Mouse (Mus musculus): ENCODE results near the gene Cdh13.

Gene Cdh13

DNA sequence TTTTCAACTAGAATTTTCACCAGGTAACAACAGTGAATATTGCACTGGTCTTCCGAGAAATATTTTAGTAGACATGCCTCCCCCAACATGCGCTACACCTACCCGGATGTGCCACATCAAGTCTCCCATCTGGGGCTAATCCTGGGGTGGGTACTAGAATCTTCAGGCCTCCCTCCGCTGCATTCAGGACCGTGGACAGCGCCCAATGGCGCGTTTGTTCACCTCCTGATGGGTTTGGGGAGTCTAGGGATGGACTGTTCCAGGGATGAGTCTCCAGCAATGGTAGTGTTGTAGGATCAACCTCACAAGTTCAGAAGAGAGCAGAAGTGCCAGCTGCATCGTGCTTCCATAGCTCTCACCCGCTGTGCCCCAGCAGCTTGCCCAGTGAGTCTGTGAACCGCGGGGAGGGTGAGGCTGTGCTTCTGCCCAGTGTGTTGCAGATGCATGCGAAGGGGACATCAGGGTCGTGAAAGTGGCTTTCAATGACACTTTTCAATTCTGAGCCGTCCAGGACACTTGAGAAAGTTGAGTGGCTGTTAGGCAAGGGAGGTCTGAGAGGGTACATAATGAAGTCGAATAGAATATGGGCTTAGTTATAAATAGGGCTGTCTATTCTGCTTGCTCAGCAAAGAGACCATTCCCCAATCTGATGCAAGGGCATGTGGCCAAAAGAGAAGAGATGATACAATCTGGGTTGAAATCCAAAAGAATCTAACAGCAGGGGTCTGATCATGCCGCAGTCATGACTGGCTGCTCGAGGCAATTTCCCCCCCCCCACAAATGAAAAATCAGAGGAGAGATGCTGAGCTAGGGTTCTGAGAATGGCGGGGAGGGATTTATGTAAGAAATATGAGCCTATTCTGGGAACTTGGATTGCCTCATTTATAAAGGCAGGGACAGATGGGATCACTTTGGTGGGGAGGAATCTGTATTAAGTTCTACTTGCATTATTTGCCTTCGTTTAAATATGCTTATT, 668.5 kb downstream of the Cdh13 start:
- peak; percentile 65 for DNase-seq (ENCODE audit: low spot score)

DNA sequence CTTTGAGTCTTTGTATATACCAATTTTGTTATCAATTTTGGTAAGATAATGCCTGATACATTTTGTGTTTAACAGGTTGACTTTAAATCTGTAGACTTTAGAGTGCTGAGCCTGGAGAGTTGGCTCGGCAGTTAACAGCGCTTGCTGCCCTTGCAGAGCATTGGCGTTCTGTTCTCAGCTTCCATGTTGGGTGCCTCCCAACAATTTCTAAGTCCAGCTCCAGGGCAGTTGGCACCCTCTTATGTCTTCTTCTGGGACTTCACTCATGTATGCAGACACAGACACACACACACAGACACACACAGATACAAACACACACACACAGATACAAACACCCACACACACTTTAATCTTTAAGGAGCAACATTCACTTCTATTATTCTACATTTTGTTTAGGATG, 672.6 kb downstream of the Cdh13 start:
- no peak for DNase-seq (ENCODE audit: low spot score)

DNA sequence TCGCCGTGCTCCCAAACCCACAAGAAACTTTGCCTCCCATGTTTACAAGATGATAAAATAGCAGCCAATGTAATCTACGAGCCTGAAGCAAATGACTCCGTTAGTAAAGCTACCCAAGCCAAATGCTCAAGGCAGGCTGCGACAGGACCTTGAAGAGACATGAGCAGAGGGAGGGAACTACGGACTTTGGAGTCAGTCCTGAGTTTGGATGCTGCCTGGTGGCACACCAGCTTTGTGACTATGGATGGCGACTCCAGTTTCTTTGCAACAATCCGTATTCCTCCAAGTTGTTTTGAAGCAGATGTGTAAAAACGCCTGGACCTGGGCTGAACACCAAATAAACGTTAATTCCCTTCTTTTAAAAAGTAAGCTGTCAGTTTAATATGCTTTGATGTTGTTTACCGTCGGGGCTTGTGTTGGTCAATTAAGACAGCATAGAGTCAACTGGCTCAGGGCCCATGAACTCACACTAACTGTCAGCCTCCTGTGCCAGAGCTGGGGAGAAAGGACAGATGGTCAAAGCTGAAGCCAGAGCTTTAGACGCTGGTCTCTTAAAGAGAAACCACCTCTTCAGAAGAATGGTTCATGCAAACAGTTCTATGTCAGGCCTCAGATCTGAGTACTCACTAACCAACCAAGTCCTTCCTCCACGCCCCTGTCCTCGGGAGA, 678.5 kb downstream of the Cdh13 start:
- DNase-seq (ENCODE audit: low spot score): no peak

DNA sequence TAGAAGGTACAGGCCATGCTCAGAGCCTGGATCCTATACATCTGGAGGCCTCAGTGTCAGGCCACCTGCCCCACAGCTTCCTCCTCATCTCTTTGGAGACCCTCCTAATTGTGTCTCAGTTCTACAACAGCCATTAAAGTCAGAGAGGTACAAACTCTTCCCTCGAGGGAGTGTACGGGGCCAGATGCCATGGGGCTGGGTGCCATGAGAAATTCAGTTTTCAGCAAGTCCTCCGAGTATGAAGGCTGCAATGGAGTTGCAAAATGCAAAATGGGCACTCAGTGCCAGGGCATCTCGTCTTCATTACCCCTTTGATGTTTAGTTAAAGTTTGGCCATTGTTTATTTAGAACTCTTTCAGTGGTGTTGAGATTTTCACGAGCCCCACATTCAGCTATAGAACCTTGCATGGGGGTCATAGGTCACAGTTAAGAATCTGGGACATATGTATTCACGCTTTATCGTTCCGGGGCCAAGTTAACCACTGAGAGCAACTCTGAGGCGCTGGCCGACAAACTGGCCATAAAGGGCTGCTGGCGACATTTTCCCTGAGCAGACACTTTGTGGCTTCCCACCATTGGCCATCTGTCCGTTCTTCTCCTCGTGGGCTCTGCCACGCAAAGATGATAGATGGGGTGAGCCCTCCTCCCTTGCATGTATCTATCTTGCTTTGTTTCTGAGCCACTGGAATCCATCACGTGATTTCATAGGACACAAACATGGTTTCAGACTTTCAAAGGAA, 681.7 kb downstream of the Cdh13 start:
- DNase-seq (ENCODE audit: low spot score): no peak

DNA sequence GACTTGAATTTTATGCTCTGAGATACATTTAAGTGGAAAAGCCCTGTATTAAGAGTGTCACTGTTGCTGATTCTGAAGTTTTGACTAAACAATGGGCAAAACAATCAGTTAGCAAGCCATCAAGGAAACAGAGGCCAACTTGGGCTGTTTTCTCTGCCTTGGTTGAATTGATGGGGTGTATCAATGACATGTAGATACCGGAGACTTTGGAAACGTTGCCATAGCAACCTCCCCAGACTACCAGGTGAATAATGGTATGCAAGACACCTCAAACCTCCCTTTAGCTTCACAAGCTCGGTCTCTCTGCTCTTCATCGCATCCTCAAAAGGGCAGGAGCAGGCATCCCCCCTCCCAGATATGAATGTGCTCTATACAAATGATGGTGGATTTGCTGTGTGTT, 685.4 kb downstream of the Cdh13 start:
- DNase-seq (ENCODE audit: low spot score): no peak

DNA sequence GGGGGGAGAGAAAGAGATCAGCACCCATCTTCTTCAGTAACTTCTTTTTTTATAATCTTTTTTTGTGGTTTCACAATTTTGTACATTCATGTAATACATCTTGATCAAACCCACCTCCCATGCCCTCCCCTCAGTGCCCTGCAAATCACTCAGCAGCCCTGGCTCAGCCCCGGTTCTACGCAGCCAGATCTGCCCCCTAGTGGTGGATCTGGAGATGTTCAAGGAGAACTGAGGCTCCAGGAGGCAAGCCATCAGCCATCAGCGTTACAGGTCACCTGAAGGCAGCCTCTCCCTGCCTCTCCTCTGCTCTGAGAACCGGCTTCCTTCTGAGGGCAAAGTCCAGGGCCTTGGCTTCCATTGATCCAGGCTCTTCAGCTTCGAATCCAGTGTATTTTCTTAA, 696.3 kb downstream of the Cdh13 start:
- peak; percentile 52 for DNase-seq (ENCODE audit: low spot score)

DNA sequence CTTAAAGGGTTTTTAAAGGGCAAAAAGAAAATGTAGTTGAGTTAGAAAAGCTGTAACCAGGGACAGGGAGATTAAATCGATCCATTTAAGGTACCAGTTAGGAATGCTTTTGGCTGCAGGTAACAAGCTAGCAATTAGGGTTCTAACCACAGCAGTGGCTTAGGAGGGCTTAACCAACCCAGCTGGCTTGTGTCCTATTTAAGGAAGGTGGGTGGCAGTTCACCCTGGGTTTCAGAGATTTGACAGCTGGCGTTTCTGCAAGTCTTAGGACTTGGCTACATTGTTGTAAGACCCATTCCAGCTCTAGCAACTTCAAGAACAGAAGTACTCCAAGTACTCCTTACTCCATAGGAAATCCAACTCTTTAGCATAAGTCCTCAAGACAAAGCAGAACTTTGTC, 700.2 kb downstream of the Cdh13 start:
- no peak for DNase-seq (ENCODE audit: low spot score)

DNA sequence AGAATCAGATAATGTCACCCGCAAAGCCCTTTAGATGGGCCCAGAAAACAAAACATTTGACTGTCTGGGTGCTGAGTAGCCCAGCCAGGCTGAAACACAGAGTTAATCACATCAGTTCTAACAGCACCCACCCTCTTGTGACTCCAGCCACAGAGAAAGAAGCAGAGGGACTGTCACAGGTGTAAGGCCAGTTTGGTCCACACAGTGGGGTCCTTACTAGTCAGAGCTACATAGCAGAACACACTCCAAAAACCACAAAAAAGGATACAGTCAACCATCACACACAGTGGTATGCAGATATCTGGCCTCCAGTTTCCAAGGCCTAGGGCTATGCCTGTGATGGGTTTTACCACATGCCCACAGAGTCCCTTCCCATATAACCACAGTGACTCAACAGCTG, 703.3 kb downstream of the Cdh13 start:
- DNase-seq (ENCODE audit: low spot score): no peak

DNA sequence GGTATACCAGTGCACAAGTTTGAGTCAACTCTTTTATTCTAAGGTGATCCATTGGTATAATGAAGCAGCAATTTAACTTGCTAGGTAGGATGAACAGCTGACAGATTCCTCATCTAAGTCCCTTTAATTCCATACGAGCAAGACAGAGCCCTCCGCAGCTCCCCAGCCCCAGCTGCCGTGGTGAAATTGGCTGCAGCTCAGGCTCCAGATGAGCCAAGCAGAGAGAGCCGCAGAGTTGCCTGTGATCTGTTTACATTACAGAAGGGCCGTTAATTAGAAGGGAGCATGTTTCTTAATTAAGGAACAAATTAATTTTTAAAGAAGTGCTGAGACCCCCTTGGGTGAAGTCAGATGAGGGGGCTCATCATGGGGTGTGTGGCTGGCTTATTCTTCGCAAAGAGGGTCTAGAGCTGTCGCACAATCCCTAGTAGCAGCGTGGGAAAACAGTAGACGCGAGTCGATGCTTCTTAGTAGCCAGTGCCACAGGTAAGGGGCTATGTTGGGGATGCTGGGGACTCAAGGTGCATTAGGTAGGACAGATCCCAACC, 712.2 kb downstream of the Cdh13 start:
- no peak for DNase-seq (ENCODE audit: low spot score)

DNA sequence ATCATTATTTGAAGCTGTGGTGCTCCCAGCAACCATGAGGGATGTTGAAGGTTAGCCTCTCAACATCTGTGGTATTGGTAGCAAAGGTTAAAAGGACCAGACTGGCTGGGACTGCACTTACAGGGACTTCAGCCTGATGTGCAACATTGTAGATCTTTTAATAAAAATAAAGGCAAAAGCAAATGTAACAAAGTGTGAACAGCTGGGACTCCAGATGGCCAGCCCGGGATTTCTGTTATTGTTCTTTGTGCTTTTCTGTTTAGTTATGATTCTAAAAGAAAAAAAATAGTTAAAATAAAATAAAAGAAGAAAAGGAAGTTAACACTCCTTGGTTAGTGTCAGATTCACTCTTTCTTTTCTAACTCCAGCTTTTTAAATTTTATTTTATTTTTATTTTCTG, 717.1 kb downstream of the Cdh13 start:
- no peak for DNase-seq (ENCODE audit: low spot score)

DNA sequence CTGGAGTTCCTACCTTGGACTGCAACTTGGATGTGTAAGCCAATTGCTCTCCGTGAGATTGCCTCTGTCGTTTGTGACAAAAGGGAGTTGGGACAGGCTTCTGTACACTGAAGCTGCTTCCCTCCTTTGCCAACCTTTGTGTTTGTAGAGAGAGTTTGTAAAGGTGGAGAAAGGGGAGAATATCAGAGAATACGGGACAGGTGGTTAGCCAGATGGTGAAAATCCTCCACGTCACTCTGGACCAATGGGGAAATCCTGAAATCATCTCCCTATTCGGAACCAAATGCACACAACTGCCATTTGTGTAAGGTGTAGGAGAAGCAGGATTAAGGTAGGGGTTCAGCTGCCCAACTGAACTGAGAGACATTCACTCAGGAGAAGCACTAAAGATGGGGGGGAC, 721.3 kb downstream of the Cdh13 start:
- DNase-seq (ENCODE audit: low spot score): no peak

DNA sequence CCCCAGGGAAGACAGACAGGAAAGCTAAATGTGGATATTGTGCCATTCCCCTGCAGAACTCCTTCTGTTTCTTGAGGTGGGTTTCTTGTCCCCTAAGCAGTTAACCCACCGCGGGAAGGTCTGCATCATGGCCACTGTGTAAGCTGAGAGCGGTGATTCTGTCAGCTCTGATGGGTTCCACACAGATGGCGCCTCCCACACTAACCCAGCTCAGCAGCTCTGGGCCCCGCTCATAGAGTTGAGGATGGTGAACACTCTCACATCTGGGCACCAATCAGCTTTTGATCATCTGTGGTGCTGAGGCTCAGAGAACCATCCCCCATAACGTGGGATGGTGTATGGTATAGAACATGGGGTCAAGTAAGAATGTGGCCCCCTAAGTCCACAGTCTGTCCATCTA, 735.1 kb downstream of the Cdh13 start:
- no peak for DNase-seq (ENCODE audit: low spot score)

DNA sequence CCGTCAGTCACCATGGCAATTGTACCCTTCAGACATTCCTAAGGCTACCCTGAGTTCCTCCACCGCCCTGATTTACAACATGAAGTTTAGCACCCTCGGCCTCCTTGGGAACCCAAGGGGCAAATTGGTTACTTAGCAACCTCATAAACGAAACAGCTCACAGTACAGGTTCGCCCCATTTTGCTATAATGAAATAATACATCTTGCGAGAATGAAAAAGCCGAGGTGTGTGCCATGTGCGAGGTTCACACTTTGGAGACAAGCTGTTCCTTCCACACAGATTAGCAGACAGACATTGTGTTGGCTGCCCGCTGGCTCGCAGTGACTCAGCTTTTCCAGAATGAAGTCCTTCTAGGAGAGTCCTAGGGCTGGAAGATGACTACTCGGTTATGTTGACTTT, 737.2 kb downstream of the Cdh13 start:
- DNase-seq (ENCODE audit: low spot score): peak; percentile 10

DNA sequence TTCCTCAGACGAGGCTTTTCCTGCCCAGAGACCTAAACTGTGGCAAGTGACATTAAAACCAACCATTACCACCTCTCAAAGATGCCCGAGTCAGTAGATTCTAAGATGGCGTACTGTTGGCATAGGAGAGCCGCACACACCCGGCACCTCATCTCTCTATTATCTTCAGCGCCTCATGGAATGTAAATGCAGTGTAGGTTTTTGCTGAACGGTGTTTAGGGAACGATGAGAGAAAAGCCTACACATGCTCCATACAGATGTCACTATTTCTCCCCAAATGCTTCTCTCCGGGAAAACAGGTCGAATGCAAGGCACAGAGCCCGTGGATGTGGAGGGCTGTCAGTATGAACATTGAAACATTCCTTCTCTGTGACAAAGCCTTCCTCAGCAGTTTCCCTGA, 737.9 kb downstream of the Cdh13 start:
- DNase-seq (ENCODE audit: low spot score): no peak

DNA sequence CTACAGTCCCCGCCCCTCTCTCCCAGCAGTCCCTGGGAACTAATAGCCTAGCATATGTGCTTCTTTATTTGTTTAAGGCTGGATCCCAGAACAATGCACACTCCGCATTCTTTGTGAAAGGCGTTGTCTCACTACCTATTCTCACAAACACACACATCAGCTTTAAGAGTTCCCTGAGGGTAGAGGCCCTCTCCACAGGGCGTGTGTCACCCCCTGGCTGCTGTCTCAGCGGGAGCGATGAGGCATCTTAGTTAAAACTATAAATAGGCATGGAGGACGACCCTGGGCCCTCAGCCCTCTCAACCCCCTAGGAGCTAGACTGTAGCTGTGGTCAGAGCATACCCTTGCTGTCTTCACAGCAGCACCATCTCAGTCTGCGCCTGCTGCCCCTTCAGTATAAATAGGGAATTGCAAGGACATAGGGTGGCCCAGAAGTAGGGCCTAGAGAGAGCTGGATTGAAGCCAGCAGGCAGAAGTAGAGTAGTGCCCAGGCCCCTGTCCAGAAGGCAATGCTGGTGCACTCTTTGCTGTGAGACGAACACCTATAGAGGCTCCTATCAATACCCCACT, 738.9 kb downstream of the Cdh13 start:
- DNase-seq (ENCODE audit: low spot score): peak; percentile 17

DNA sequence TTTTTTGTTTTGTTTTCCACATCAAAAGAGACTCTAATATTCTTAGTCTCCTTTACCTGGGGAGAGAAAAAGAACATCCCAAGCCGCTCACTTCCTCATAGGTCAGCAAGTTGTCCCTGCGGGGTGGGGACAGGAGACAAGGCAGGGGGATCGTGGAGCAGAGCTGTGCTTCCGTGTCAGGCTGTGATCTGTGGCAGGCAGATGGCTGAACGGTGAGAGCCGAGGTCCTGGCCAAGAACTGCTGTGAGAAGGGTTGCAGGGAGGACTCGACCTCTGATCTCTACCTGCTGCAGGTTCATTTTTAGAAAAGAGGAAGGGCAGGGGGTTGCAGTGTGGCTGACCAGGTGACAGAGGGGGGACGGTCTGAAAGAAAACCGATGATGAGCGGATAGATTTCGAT, 749.9 kb downstream of the Cdh13 start:
- no peak for DNase-seq (ENCODE audit: low spot score)

DNA sequence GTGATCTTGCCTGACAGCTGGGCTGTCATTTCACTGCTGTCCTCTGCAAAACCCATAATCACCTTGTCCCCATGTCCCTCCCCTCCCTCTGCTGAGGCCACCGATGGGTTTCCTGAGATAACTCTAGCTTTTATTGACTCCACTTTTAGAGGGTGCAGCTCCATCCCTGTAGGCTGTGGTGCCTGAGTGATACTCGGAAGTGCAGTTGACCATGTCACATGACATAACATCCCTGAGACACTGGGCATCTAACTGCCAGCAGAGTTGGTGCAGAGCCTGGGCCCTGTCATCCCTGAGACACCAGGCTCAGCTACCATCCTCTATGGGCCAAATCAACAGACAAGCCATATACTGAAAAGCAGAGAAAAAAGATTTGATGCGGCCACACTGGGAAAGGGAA, 750.5 kb downstream of the Cdh13 start:
- no peak for DNase-seq (ENCODE audit: low spot score)

DNA sequence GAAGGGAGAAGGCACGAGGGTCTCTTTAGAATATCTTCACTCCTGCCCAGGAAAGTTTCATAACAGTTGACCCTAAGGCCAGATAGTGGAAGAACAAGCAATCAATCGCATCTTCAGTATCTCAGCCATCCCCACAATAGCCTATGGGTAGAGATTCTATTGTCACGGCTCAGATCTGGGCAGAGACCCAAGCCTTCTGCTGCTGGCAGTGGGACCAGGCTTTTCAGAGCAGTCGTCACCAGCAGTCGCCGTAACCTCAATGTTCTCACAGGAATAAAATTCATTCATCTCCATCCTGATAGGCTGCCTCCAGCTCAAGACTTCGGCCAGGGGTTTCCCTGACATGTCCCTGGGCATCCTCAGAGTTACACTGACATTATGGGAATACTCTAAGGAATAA, 751.6 kb downstream of the Cdh13 start:
- no peak for DNase-seq (ENCODE audit: low spot score)

DNA sequence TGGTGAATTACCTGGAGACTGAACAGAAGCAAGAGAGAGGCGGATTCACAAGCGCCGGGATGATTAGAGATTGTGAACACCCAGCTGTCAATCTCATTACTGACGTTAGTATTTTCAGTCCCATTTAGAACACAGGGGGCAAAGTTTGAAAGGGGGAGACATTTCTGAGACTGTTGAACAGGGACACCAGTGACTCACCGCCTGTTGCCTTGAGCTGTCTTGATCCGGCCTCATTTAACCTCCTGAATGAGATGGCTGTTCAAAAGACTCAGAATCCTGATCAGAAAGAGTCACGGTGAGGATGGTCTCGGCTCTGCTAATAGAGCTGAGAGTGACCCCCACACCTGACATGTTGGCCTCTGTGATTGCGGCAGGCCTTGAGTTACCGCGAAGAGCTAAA, 754.0 kb downstream of the Cdh13 start:
- no peak for DNase-seq (ENCODE audit: low spot score)

DNA sequence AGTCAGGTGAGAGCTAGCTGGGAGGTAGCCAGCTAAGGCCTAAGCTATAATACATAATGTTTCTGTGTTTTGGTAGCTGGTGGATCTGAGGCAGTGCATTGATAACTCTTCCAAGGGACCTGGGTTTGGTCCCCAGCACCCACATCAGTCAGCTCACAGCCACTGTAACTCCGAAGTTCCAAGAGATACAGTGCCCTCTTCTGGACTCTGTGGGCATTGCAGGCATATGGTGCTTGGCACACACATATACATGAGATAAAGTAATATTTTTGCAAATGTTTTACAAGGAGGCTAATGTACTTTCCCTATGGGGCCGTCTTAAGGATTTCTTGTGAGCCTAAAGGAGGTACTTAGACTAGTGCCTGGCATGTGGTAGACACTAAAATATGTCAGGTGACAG, 755.8 kb downstream of the Cdh13 start:
- no peak for DNase-seq (ENCODE audit: low spot score)

DNA sequence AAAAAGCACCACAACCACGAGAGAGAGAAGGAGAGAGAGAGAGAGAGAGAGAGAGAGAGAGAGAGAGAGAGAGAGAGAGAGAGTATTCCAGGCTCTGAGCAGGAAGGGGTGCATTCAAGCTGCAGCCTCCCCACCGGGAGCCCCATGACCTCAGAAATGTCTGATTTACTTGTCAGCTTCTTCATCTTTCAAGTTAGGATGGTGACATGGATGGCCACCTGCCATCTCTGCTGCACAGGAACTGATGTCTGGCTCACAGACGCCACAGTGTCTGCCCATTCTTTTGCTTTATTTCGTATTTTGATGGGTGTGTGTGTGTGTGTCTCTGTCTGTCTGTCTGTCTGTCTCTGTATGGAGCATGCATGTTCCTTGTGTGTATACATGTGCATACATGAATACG, 774.3 kb downstream of the Cdh13 start:
- no peak for DNase-seq (ENCODE audit: low spot score)

DNA sequence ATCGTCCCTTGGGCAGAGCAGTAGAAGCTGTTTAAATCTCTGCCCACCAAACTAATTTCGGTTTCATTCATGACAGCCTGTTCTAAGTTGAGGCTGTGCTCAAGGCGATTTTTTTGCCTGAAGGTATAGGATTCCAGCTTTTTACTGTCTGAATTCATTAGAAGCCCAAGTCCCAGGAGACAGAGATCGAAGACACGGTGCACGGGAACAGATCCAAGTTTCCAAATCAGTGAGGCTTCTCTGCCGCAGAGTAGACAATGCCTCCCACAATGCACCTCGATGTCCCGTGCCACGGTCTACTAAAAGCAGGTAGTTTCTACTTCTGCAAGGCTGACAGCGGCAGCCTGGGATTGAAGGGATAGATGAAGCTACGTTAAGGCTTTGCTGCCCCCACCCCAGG, 778.1 kb downstream of the Cdh13 start:
- DNase-seq (ENCODE audit: low spot score): no peak
